Comparison of ENCODE assay signal across 19 mouse cellular contexts in genomic region chr4:98918204-98918603, GRCm38 (mm10).
"Had no signal": no experiment of that assay in that cellular context is flagged by ENCODE, and none has a peak within 500 bp of the region (broad histone marks: within the 10 kb centered on the region; RNA-seq: fewer than 3 reads in every experiment).

No protein-coding gene starts in this region.

- ATAC-seq: liver, postnatal 0 days; lung, postnatal 0 days; midbrain, embryonic 16.5 days had no signal

- H3K9me3 ChIP-seq: midbrain, embryonic 12.5 days; neural tube, embryonic 13.5 days had no signal

- H3K9ac ChIP-seq: liver, embryonic 14.5 days; liver, postnatal 0 days; lung, embryonic 14.5 days; midbrain, embryonic 12.5 days; neural tube, embryonic 13.5 days had no signal

- H3K27ac ChIP-seq: layer of hippocampus, adult 2 months; liver, embryonic 14.5 days; macrophage; midbrain, embryonic 12.5 days; neural tube, embryonic 13.5 days had no signal

- DNase-seq: kidney, adult 18-20 months; kidney, adult 9 months; kidney, postnatal 14 days; kidney, postnatal 4 days; layer of hippocampus, adult 9-11 months; liver, postnatal 0 days; lung, embryonic 14.5 days; retina, postnatal 1 day; right cerebral cortex, postnatal 25 days; thymus, adult 18-20 months; thymus, postnatal 36 days had no signal

- H3K27me3 ChIP-seq: midbrain, embryonic 12.5 days; neural tube, embryonic 13.5 days had no signal

- H3K36me3 ChIP-seq: midbrain, embryonic 12.5 days; neural tube, embryonic 13.5 days had no signal

- H3K4me3 ChIP-seq: layer of hippocampus, adult 2 months; midbrain, embryonic 12.5 days; myocyte; neural tube, embryonic 13.5 days had no signal

- H3K4me2 ChIP-seq: lung, embryonic 14.5 days; midbrain, embryonic 12.5 days; neural tube, embryonic 13.5 days had no signal
